Mouse (Mus musculus): ENCODE measurements around the gene Gpx2.

DNA sequence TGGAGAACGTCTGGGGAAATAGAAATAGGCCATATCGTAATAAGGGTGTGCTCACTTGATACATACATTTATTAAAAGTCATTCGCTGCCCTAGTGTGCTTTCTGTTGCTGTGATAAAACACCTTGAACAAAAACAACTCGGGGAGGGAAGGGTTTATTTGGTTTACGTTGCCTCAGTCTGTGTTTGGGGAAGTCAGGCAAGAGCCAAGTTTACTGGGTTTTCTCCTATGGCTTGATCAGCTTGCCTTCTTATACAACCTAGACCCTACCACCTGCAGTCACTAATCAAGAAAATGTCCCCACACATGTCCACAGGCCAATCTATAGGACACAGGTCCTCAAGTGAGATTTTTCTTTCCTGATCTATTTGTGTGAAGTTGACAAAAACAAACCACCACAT, 23.8 kb downstream of the Gpx2 start:
- no peak for TF ChIP-seq POLR2A (IDR thresholded peaks at IDR 0.05; ENCODE audit: low read depth, low read length)
- no peak for TF ChIP-seq CTCF (conservative IDR thresholded peaks at IDR 0.05; ENCODE audit: insufficient read depth, insufficient read length, low read depth, low read length)

All from kidney, adult 2 months (tissue).